Mouse (Mus musculus) heart, adult 2 months (tissue): ENCODE results near the gene Tfeb.

ENCODE experiments used
- CTCF ChIP-seq: fragments of 200-600 bp; IDR thresholded peaks from 2 replicates; pipeline ENCODE4 v1.8.1; 2022; ENCODE audit warnings: antibody characterized with exemption, mild to moderate bottlenecking, moderate library complexity
- EP300 ChIP-seq: fragments of 200-500 bp; IDR thresholded peaks from 2 replicates; pipeline ENCODE4 v1.6.1; 2011; ENCODE audit warnings: low read depth, low read length, control low read depth; ENCODE audit not compliant: insufficient read depth

DNA sequence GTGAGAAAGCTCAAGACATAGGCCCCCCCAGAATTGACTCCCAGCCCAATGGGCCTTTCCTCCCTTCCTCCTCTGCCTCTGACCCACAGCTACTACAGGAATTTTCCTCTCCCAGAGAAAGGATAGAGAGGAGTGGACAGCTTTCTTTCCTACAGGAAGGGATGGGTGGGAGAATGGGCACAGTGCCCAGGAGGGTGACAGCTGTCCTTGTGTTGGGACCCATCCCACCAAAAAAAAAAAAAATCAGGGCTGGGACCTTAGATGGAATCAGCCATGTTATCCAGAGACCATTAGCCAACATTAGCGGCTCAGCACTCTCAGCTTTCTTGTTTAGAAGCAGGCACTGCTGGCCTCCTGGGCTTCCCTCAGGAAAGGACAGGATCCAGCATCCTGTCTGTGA, 30.6 kb upstream of the Tfeb start:
- TF ChIP-seq EP300 (no peak), CTCF (no peak)
